Mouse (Mus musculus) right cerebral cortex, postnatal 4 days (tissue): ENCODE data around the gene Fads1.

ENCODE experiments used
- DNase-seq: peaks from one replicate; pipeline ENCODE4 v3.0.0-alpha.2; 2022

Gene Fads1

GRCm38 (mm10) chr19:10181225-10181624 lies 1.5 kb upstream of the Fads1 start:
- DNase-seq = peak; percentile 44

DNA sequence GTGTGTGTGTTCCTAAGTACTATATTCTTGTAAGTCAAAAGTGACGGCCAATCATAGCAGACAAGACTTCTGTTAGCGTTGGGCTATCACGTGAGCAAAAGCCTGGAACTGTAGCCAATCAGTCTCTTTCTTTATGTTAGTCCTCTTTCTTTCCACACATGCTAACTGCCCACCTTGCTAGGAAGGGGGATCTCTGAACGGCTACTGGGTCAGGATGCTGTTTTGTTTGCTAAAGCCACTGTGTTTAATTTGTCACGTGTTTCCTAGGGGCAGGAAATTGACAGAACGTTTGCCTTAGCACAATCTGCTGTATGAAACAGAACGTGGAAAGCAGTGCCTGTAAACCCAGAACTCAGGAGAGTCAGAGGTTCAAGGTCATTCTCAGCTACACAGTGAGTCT lies 546 bp upstream of the Fads1 start:
- no peak for DNase-seq

DNA sequence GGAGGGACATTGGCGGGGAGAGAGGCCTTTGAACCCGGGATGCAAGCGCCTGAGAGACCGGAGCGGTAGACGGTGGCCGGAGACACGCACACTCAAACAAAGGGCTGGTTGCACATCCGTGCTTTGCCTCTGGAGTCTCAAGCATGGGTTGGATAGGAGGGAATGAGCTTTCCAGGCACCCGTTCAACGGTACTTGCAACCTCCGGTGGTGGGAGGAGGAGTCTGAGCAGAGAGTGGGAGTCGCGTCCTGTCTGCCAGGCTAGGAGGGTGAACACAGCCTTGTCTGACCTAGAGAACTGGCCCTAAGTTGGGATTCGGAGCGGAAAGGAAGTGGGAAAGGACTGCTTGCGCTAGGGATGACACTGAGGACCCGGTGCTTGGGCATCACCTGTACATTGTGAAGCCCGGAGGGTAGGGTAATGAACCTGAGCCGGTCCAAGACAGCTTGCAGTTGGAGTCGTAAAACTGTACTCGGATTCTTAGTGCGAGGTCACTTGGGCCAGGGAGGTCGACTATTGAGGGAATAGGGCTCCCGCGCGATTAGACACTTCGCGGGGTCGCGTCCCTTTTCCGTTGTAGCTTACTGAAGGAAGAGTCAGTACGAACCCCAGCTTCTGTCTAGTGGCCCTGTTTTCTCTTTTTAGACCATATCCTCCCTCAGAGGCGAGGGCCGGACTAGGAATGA lies 753 bp downstream of the Fads1 start:
- peak; percentile 62 for DNase-seq

DNA sequence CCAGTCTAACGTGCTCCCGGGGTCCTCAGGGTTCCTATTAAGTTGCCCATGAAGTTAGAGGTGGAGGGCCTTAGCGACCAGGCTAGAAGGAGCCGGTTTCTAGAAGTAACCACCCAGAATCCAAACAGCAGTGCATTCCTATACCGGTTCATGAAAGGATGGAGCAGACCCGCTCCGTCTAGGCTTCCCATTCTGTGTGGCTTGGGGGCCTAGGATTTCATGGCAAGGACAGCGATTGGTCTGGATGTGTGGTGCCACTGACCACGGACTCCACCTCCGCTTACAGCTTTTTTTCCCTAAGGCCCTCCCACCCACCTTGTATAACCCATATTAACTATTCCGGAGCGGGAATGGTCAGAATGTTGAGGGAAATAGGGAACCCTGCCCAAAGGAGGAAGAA lies 1.4 kb downstream of the Fads1 start:
- DNase-seq = peak; percentile 49

DNA sequence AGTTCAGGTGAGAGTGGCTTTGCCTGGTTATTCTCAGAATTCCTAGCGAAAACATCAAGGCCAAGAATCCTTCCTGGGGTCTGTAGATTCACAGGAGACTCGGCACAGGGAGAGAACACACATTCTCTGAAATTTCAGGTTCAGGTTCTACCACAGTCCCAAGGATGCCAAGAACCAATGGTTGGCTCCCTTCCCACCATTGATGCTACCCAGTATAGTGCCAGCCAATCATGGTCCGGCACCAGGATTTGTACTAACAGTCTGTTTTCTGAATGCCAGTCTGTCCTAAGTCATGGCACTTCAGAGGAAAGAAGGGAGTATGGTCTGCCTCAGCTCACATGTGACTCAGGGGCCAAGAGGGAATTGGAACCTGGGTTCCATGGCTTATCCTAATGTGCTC lies 3.2 kb downstream of the Fads1 start:
- DNase-seq = no peak

DNA sequence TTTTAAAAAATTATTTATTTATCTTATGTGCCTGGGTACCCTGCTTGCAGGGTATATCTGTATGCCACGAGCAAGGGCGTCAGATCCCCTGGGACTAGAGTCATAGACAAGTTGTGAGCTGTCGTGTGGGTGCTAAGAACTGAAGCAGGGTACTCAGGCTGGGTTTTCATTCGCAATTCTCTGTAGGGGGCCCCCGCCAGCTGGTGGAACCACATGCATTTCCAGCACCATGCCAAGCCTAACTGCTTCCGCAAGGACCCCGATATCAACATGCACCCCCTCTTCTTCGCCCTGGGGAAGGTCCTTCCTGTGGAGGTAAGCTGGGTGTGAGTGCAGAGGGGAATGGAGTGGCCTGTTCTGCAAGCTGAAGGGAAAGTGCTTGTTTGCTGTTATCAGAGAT lies 3.9 kb downstream of the Fads1 start:
- no peak for DNase-seq

DNA sequence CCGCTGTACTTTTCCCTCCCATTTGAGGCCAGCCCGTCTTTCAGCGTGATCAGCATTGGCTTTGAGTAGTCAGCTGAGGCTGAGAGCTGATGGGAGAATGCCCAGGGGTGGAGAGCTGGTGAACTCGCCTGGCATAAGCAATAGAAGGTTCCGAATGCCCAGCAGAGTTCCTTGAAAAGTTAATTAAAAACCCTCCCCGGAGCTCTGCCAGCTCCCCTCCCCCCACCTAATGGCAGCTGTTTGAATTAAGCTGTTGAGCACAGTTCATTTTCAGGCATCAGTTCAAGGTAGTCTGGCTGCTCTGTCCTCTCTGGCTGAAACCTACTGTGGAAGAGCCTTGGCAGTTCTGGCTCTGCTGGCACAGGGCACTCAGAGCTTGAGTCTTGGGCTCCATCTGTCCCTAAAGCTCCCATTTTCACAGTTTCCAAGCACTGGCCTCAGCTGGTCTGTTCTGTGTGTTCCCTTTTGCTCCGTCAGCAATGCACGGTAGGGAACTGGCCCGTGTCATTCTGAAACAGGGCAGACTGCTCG lies 5.7 kb downstream of the Fads1 start:
- peak; percentile 63 for DNase-seq

DNA sequence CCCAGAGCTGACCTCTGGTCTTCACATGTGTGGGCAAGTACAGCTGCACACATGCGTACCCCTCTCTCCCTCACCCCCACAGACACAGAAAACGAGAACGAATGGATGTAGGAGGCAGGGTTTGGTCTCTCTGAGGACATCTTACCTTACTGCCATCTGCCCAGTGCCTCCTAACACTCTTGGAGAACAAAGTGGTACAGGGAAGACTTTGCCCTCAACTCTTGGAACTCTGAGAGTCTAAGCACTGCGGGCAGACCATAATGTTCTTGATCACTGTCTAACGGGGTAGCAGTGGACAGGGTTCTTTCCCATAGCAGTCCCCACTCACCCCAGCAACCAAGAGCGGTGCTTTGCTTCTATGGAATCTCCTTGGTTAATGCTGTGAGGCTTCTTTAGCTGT lies 6.3 kb downstream of the Fads1 start:
- DNase-seq = no peak

DNA sequence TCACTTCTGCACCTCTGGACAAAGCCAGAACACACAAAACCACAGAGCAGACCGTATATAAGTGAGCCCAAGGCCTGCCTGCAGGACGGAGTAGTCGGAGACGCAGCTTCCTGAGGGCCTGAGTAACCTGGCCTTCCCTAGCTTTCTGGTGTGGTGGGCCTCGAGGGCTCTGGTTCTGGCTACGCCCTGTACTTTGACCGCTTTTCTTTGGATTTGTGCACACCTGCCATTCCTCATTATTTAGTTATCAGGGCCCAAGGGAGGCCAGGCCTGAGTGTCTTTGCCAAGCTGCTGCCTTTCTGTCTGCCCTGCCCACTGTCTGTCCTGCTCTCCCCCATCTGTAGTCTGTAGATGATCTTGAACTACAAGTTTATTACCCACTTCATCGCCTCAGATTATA lies 7.3 kb downstream of the Fads1 start:
- no peak for DNase-seq

DNA sequence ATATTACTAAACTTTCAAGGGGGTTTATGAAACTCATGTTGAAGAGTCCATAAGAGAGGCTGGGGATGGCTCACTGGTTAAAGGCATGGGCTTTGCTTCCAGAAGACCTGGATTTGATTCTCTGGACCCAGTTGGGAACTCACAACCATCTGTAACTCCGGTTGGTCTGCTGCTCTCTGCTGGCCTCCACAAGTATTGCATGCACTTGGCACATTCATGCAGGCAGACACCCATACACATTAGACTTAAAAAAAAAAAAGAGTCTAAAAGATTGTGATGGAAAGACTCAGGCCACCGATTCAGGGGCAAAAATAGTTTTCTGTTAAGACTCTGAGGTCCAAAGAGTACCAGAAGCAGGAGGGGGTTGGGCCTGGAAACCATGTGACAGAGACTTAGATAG lies 8.1 kb downstream of the Fads1 start:
- DNase-seq = peak; percentile 83

DNA sequence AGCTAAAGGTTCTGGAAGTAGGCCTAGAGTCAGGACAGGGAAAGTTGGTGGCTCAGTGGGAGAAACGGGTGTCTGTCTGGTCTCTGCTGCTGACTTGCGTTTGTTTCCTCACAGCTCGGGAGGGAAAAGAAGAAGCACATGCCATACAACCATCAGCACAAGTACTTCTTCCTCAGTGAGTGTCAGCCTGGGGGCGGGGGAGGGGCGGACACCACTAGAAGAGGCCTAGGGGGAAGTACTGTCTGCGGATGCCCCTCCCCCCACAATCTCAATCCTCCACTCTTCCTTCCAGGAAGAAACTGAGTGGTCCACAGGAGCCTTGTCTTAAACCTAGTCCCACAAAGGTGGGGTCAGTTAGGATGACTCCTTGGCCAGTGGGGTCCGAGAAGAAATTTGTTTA lies 8.6 kb downstream of the Fads1 start:
- DNase-seq = peak; percentile 47

DNA sequence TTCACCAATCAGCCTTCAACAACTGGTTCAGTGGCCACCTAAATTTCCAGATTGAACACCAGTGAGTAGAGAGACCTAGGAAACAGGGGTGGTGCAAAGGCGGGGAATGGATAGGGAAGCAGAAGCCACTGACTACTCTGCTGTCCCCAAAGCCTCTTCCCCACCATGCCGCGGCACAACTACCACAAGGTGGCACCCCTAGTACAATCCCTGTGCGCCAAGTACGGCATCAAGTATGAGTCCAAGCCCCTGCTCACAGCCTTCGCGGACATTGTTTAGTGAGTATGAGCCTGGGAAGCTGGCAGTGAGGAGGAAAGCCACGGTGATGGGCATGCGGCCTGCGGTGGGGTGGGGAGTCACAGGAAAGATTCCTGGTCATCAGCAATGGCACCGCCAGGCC lies 11.6 kb downstream of the Fads1 start:
- no peak for DNase-seq

DNA sequence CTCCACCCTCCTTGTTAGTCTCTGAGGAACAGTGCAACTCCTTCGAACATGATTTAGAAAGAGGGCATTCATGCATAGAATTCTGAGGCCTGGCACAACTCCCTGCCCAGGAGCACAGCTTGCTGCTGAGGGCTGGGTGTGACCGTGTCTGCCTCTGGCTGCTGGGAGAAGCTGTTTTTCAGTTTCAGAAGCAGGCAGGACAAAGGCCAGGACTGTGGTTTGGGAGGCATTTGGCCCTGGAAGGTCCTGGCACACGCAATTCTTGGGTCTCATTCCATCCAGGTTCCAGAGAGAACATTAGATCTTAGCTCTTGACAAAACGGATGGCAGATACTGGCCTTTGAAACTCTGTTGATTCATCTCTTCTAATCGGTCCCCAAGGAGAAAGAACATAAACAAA lies 12.6 kb downstream of the Fads1 start:
- DNase-seq = no peak

DNA sequence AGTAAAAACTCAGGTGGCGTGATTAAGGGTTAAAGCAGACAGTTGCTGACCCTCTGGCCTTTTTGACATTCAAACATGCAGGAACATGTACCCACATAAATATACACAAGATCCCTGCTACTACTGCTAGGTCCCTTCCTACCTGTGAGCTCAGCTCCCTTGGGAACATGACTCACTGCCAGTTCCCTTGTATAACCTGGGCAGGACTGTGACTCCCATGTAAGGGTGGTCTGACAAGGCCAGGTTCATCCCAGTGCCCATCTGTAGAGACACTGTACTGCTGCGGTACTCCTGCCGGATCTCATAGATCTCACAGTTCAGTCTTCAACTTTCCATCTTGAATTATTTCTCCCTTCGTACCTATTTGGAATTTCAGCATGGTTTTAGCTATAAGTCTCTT lies 14.4 kb downstream of the Fads1 start:
- DNase-seq = no peak

DNA sequence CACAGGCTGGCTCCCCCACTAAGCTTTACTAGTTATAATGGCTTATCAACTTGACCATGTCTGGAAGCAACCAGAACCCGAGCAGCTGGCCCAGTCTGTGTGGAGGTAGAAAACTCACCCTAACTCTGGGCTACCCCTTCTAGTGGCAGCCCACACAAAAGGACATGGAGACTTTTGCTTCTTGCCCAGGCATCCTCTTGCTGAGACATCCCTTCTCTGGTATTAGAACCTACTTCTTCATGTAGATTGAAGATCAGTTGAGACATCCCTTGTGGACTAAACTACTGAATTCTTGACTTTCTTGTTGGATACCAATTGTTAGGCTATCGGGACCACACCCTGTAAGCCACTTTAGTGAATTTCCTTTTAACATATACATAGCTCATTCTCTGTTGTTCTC lies 15.6 kb downstream of the Fads1 start:
- no peak for DNase-seq

- DNase-seq = peak; percentile 94
These were observed 16.0 kb downstream of the Fads1 start for GRCm38 (mm10) chr19:10198723-10199122.

GRCm38 (mm10) chr19:10203146-10203847 lies 20.6 kb downstream of the Fads1 start:
- DNase-seq = no peak

DNA sequence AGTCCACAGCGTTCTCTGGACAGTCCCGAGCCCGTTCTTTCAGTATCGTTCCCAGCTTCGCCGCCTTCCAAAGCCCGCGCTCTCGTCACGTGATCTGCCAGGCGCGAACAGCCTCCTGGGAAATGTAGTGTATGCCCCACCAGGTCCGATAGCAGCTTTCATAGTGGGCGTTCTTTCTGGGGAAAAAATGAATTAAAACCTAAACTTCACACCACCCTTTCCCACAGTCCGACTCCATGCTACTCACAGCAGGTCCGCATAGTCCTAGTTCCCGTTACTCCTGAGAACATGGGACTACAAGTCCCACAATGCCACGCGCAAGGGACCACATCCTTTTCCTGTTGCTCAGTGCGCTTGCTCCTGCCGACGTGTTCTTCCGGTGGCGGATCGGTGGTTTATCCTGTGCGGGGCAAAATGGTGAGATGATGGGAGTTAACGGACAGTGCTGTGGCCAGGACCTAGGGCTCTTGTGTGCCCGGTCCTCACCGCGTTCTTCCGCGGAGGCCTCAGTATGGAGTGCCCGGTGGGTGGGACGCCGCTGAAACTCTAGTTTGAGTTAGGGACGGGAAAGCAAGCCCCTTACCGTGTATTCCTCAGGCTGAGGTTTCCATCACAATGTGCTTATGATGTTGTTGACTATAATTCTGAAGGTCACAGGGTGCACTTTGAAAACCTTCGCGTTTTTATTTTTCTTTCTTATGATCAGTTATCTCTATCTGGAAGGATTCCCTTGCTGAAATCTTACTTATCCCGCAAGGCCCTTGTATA lies 21.3 kb downstream of the Fads1 start, which contains the start of the genes Tmem258 and Fen1:
Gene Tmem258 (plus strand): TSS at position 167 of the 768 bp plus-strand sequence.
Gene Fen1 (minus strand): TSS at position 322 of the 768 bp plus-strand sequence.
- DNase-seq = peak; percentile 91

DNA sequence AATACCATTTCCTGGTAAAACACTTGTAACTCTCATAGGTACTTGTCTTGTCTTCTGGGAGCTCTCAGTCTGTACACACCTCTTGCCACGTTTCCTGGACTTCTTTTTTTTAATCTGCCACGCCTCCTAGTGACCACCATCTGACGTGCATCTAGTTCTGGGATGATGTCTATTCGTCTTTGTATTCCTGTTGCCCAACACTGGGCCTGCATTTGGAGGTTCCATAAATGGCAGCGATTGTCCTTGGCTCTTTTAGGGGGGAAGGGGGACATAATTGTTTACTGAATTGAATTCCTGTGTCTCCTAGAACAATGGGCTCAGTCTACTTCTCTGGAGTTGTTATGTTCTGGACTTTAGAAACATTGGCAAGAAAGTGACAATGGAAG lies 21.9 kb downstream of the Fads1 start:
- no peak for DNase-seq

DNA sequence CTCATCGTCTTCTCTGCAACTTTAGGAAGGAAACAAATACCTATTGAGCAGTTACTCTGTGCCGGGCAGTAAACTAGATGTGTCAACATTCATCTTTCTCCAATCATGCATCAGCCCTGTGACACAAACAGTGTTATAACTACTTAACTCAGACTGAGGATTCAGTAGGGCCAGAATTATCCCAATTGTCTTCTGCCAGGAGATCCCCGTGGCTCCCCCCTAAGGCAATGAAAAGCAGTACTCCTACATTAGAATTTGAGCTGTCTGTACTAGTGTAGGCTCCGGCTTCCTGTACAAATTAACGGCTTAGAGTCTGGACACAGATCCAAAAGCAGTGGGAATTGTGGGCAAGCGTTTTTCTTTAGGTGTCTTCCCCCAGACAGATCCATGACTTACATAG lies 22.4 kb downstream of the Fads1 start:
- DNase-seq = no peak

DNA sequence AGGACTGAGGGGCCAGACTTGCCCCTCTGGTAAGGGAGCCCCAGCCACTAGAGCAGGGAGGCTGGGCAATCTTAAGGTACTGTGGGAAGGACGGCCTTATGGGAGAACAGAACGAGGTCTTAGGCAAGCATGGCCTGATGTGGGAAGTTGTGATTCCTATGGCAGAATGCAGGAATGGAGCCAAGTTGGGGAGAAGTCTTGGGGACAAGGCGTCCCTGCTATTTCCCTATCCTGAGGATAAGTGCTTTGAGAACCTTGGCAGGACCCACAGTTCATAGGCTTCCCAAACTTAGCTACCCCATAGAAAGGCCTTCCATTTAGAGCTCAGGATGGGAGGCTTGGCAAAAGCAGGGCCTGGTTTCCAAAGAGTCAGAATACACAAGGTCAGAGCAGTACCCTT lies 26.2 kb downstream of the Fads1 start:
- no peak for DNase-seq

GRCm38 (mm10) chr19:10210885-10211284 lies 28.2 kb downstream of the Fads1 start:
- DNase-seq = no peak

DNA sequence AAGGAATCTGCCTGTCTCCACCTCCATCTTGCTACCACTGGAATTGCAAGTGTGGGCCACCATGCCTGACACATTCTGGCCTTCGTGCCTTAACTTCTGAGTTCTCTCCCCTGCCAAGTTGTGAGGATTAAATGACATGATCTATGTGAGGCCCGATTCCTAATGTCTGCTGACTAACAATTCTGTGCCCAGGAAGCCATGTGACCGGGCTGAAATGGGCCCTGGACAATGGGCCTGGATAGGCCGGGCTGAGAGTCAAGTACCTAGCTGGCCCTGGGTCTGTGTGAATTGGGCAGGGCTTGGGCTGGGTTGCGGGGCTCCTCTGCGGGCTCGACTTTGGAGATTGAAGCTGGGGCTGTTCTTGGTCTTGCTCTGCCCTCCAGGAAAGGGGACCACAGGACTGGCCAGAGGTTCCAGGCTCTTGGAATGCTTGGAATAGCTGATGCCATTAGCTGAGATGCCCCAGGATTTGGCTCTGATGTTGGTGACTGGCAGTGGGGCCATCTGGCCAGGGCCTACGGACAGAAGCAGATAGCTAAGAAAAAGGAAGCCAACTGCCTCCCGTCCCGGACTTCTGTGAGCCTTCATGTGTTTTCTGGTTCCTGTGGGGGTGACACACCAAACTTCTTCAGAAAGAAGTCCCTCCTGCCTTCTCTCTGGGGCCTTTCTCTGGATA lies 31.2 kb downstream of the Fads1 start:
- DNase-seq = no peak
